ENCODE assay signal across 19 mouse cellular contexts in the genomic region with DNA sequence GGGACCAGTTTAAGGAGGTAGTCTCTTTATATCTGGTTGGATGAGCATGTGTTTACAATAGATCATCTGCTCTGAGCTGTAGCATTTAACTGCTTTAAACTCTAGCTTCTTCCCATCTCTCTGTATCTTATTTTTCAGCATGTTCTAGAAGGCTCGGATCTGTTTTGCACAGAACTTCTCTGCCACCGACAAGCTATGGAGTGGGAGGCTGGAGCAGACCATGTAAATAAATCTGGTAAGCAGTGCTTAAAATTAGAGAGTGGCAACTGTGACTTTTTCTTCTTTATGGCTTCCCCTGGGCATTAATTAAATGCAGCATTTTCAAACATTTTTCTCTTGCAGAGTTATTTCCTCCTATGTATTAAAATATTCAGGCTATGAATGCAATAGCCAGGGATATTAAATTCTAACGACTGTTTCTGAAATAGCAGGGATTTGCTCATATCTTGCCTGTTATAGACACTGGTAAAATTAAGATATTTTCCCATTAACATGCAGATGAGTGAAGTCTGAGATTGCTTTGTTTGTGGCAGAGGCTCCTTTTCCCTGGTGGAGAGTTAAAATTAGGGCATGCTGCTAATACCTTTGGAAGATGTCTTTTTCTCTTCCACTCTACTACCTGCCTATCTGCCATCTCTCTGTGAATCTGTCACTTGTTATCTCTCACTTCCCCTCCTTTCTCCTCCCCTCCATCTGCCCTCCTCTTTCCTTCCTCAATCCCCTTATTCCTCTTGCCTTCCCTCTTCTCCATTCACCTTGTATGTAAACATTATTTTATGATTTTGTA.
DNase-seq lines count a peak whose midpoint lies in the region; ATAC-seq and TF ChIP-seq lines count a peak whose summit lies in the region.
"Had no signal": no experiment of that assay in that cellular context is flagged by ENCODE, and none has a peak within 500 bp of the region (broad histone marks: within the 10 kb centered on the region; RNA-seq: fewer than 3 reads in every experiment).

No protein-coding gene starts in this region.

- ATAC-seq in midbrain, embryonic 15.5 days (replicated peaks) = peak; percentile 55; the same call in 1 of the 2 replicates
- ATAC-seq: forebrain, embryonic 13.5 days; intestine, embryonic 15.5 days had no signal

- intact Hi-C loops in left cerebral cortex, postnatal 25 days (cut with DNase I) = loop anchor here (2.0 kb wide), 1 partner anchor 211 kb away; no protein-coding TSS in a partner anchor
- intact Hi-C loops in left cerebral cortex, postnatal 36 days (cut with DNase I) = loop anchor here (5.0 kb wide), 2 partner anchors 36 to 124 kb away; no protein-coding TSS in a partner anchor

- no peaks in the 10 kb centered on the region for H3K36me3 ChIP-seq in midbrain, embryonic 15.5 days (replicated peaks)
- H3K36me3 ChIP-seq: embryonic facial prominence, embryonic 15.5 days; heart, embryonic 10.5 days; intestine, embryonic 15.5 days had no signal

- no peak for TF ChIP-seq POLR2A in cortical plate, adult 2 months (IDR thresholded peaks at IDR 0.05; ENCODE audit: extremely low read depth, insufficient read depth, low read length)

- WGBS in midbrain, embryonic 15.5 days = 37% methylated on average over 3 of the region's 3 CpGs

- no peak overlapping the region for H3K4me2 ChIP-seq in midbrain, embryonic 15.5 days
- H3K4me2 ChIP-seq: embryonic facial prominence, embryonic 15.5 days; forebrain, embryonic 13.5 days; intestine, embryonic 15.5 days had no signal

- H3K4me3 ChIP-seq in cortical plate, adult 2 months (ENCODE audit: insufficient read depth, low read length) = no peak overlapping the region
- no peak overlapping the region for H3K4me3 ChIP-seq in midbrain, embryonic 15.5 days
- H3K4me3 ChIP-seq: embryonic facial prominence, embryonic 15.5 days; forebrain, embryonic 13.5 days; heart, embryonic 10.5 days; intestine, embryonic 15.5 days had no signal

- H3K27ac ChIP-seq in cortical plate, adult 2 months (ENCODE audit: insufficient read depth, low read length) = peak overlapping the region; percentile 90
- H3K27ac ChIP-seq in midbrain, embryonic 15.5 days = peak overlapping the region; percentile 58
- H3K27ac ChIP-seq: embryonic facial prominence, embryonic 15.5 days; forebrain, embryonic 13.5 days; heart, embryonic 10.5 days; intestine, embryonic 15.5 days; kidney, postnatal 0 days had no signal

- TF ChIP-seq CTCF in cortical plate, adult 2 months (IDR thresholded peaks at IDR 0.05; ENCODE audit: extremely low read depth, insufficient read depth, low read length) = no peak

- no peaks in the 10 kb centered on the region for H3K9me3 ChIP-seq in midbrain, embryonic 15.5 days
- H3K9me3 ChIP-seq: embryonic facial prominence, embryonic 15.5 days; forebrain, embryonic 13.5 days; heart, embryonic 10.5 days; intestine, embryonic 15.5 days had no signal

- no peaks in the 10 kb centered on the region for H3K27me3 ChIP-seq in midbrain, embryonic 15.5 days (replicated peaks)
- H3K27me3 ChIP-seq: embryonic facial prominence, embryonic 15.5 days; forebrain, embryonic 13.5 days; intestine, embryonic 15.5 days had no signal

- peak; percentile 33 to 52 for DNase-seq in frontal cortex, adult 2 months (ENCODE audit: extremely low spot score in 1 of 2, low spot score in 1 of 2)
- DNase-seq in frontal cortex, postnatal 25 days (ENCODE audit: low spot score in 2 of 2) = no peak
- peak; percentile 34 to 83 for DNase-seq in left cerebral cortex, postnatal 25 days (ENCODE audit: low spot score in 2 of 2)
- DNase-seq in left cerebral cortex, postnatal 36 days (ENCODE audit: low spot score in 2 of 2) = no peak
- no peak for DNase-seq in kidney, postnatal 10 days
- no peak for DNase-seq in testis, postnatal 10 days (ENCODE audit: low spot score)
- DNase-seq: cerebellum, adult 11-12 months; gastrocnemius, postnatal 25 days; heart, postnatal 14 days; liver; lung, adult 2 months; thymus, postnatal 14 days had no signal

- no peak overlapping the region for H3K9ac ChIP-seq in midbrain, embryonic 15.5 days
- H3K9ac ChIP-seq: embryonic facial prominence, embryonic 15.5 days; forebrain, embryonic 13.5 days; intestine, embryonic 15.5 days had no signal

- peaks cover 7% of the 10 kb centered on the region; the same call in 1 of the 2 replicates for H3K4me1 ChIP-seq in cortical plate, adult 2 months (ENCODE audit: control insufficient read depth, insufficient read depth, low read length)
- peaks cover 7% of the 10 kb centered on the region; the same call in 1 of the 2 replicates for H3K4me1 ChIP-seq in midbrain, embryonic 15.5 days
- H3K4me1 ChIP-seq: embryonic facial prominence, embryonic 15.5 days; forebrain, embryonic 13.5 days; heart, embryonic 10.5 days; intestine, embryonic 15.5 days had no signal

Comparison
In these comparisons a context has a peak if more than half of its experiments do, and no peak if none do; other contexts are left out.
1. DNase-seq: peak in frontal cortex, adult 2 months (2 of 2) and left cerebral cortex, postnatal 25 days (2 of 2); none in frontal cortex, postnatal 25 days (0 of 2), left cerebral cortex, postnatal 36 days (0 of 2), kidney, postnatal 10 days (single experiment) and testis, postnatal 10 days (single experiment).